Mouse (Mus musculus) cerebellum, adult 11 months (tissue): ENCODE data around the gene Ankrd44.

ENCODE experiments used
- DNase-seq: peaks from one replicate; pipeline ENCODE4 v3.0.0; 2022

Ankrd44 gene

GRCm38 (mm10) chr1:54597594-54598217 is 328.5 kb downstream of the Ankrd44 start:
- no peak for DNase-seq

- DNase-seq, result no peak
These were observed 330.0 kb downstream of the Ankrd44 start for GRCm38 (mm10) chr1:54596151-54596550.
